Mouse (Mus musculus) hindbrain, postnatal 0 days (tissue): Measurements from ENCODE around the gene Senp1. TPM values are rescaled to one million over a fixed set of nuclear protein-coding genes. Genes with fewer than 3 reads are reported as not detected.

ENCODE experiments used
- ATAC-seq: fragments of 200-750 bp; cut with Nextera tagmentation; 2 replicates; pipeline ENCODE4 v1.8.0; 2017; ENCODE audit warnings: mild to moderate bottlenecking, moderate TSS enrichment, moderate library complexity
- DNase-seq: peaks from one replicate; pipeline ENCODE4 v3.0.0-alpha.2; 2015; ENCODE audit warnings: low spot score
- H3K27ac ChIP-seq: fragments of 300-500 bp; sonication (generic); 2 replicates; pipeline ENCODE4 v1.5.1; 2014; ENCODE audit warnings: mild to moderate bottlenecking
- H3K27me3 ChIP-seq: fragments of 300-500 bp; sonication (generic); 2 replicates; pipeline ENCODE4 v1.6.1; 2014; ENCODE audit warnings: low read length, mixed read lengths; ENCODE audit not compliant: insufficient read depth
- H3K36me3 ChIP-seq: fragments of 300-500 bp; sonication (generic); 2 replicates; pipeline ENCODE4 v1.6.1; 2014; ENCODE audit warnings: low read length, mixed read lengths; ENCODE audit not compliant: insufficient read depth
- H3K4me1 ChIP-seq: fragments of 300-500 bp; sonication (generic); 2 replicates; pipeline ENCODE4 v1.6.1; 2014; ENCODE audit warnings: antibody characterized with exemption, low read length, mixed read lengths; ENCODE audit not compliant: insufficient read depth
- H3K4me2 ChIP-seq: fragments of 300-500 bp; sonication (generic); 2 replicates; pipeline ENCODE4 v1.6.1; 2014; ENCODE audit warnings: low read depth, mild to moderate bottlenecking, low read length, moderate library complexity, mixed read lengths
- H3K4me3 ChIP-seq: fragments of 300-500 bp; sonication (generic); 2 replicates; pipeline ENCODE4 v1.5.1; 2014; ENCODE audit warnings: low read length
- H3K9ac ChIP-seq: fragments of 300-500 bp; sonication (generic); replicated peaks from 2 replicates; pipeline ENCODE4 v1.6.1; 2014; ENCODE audit warnings: mild to moderate bottlenecking, low read length, moderate library complexity, mixed read lengths
- H3K9me3 ChIP-seq: fragments of 300-500 bp; sonication (generic); 2 replicates; pipeline ENCODE4 v1.6.1; 2016; ENCODE audit warnings: low read length, mixed read lengths
- CTCF ChIP-seq: IDR thresholded peaks from 2 replicates; pipeline ENCODE4 v1.5.1; 2016; ENCODE audit warnings: antibody characterized with exemption, control low read depth, low read depth
- WGBS: fragments of 180-500 bp; shearing (Covaris S2); extraction: QIAGEN DNeasy Blood & Tissue Kit; methylation state at CpG from one replicate; pipeline ENCODE4 v1.1.7; 2014; 5-methylcytosine and 5-hydroxymethylcytosine counted together
- polyA plus RNA-seq: library from polyadenylated mRNA; unstranded; fragments of >200 nt; fragmentation: Nextera tagmentation; extraction: Ambion mirVana; gene quantifications from 2 replicates; pipeline ENCODE4 v1.2.1, GENCODE M21; 2015
- total RNA-seq: library from RNA; depleted of rRNA; stranded (reverse); fragments of >200 nt; gene quantifications from 2 replicates; pipeline ENCODE4 v1.2.3, GENCODE M21; 2014

Gene Senp1
- total and polyA plus RNA-seq, 2 experiments from 2014 or later = 12.5 to 15.0 TPM

- TF ChIP-seq CTCF = no peak
- peaks cover 55% of the 10 kb centered on the region for H3K36me3 ChIP-seq
- no peak overlapping the region for H3K4me2 ChIP-seq
- no peak overlapping the region for H3K9ac ChIP-seq
- DNase-seq (no peak), ATAC-seq (no peak)
- H3K4me1 ChIP-seq = no peaks in the 10 kb centered on the region
- H3K9me3 ChIP-seq = no peaks in the 10 kb centered on the region
- no peak overlapping the region for H3K27ac ChIP-seq
- H3K27me3 ChIP-seq = no peaks in the 10 kb centered on the region
- H3K4me3 ChIP-seq = no peak overlapping the region
- WGBS = 92% methylated on average over 12 of the region's 12 CpGs
Observed at GRCm38 (mm10) chr15:98042508-98042907, 51.0 kb downstream of the Senp1 start.

GRCm38 (mm10) chr15:98039682-98040081 is 53.9 kb downstream of the Senp1 start:
- 92% methylated on average over 10 of the region's 10 CpGs for WGBS
- no peak for DNase-seq
- H3K36me3 ChIP-seq = peaks cover 35% of the 10 kb centered on the region
- no peak overlapping the region for H3K4me3 ChIP-seq
- no peaks in the 10 kb centered on the region for H3K9me3 ChIP-seq
- ATAC-seq = no peak
- H3K9ac ChIP-seq = no peak overlapping the region
- no peak overlapping the region for H3K4me2 ChIP-seq
- no peaks in the 10 kb centered on the region for H3K4me1 ChIP-seq
- no peak overlapping the region for H3K27ac ChIP-seq
- no peaks in the 10 kb centered on the region for H3K27me3 ChIP-seq
- TF ChIP-seq CTCF = no peak

DNA sequence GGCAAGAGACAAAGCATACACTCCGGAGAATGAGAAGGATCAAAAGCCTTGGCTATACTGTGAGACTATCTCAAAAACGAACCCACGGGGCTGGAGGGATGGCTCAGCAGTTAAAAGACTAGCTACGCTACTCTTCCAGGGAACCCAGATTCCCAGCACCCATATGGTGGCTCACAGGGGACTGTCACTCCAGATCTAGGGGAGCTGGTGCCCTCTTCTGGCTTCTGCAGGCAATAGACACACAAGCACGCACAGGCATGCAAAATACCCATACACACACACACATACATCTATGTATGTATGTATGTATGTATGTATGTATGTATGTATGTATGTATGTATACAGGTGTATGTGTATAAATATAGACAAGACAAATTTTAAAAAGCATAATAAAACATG is 57.0 kb downstream of the Senp1 start:
- no peaks in the 10 kb centered on the region for H3K9me3 ChIP-seq
- no peak for DNase-seq
- no peaks in the 10 kb centered on the region for H3K27me3 ChIP-seq
- H3K4me1 ChIP-seq = no peaks in the 10 kb centered on the region
- H3K9ac ChIP-seq = no peak overlapping the region
- H3K36me3 ChIP-seq = peaks cover 25% of the 10 kb centered on the region
- no peak overlapping the region for H3K4me2 ChIP-seq
- H3K27ac ChIP-seq = no peak overlapping the region
- peak; percentile 26; the same call in 1 of the 2 replicates for TF ChIP-seq CTCF
- no peak for ATAC-seq
- WGBS = 97% methylated on average over 5 of the region's 5 CpGs
- H3K4me3 ChIP-seq = no peak overlapping the region

- no peak overlapping the region for H3K27ac ChIP-seq
- H3K9me3 ChIP-seq = no peaks in the 10 kb centered on the region
- no peaks in the 10 kb centered on the region for H3K4me1 ChIP-seq
- H3K27me3 ChIP-seq = no peaks in the 10 kb centered on the region
- TF ChIP-seq CTCF = no peak
- DNase-seq (no peak), ATAC-seq (no peak)
- no peak overlapping the region for H3K9ac ChIP-seq
- WGBS = 14% methylated on average over 3 of the region's 3 CpGs
- H3K36me3 ChIP-seq = peaks cover 14% of the 10 kb centered on the region
- no peak overlapping the region for H3K4me3 ChIP-seq
- H3K4me2 ChIP-seq = no peak overlapping the region
Observed at GRCm38 (mm10) chr15:98035076-98035755, 58.3 kb downstream of the Senp1 start.

DNA sequence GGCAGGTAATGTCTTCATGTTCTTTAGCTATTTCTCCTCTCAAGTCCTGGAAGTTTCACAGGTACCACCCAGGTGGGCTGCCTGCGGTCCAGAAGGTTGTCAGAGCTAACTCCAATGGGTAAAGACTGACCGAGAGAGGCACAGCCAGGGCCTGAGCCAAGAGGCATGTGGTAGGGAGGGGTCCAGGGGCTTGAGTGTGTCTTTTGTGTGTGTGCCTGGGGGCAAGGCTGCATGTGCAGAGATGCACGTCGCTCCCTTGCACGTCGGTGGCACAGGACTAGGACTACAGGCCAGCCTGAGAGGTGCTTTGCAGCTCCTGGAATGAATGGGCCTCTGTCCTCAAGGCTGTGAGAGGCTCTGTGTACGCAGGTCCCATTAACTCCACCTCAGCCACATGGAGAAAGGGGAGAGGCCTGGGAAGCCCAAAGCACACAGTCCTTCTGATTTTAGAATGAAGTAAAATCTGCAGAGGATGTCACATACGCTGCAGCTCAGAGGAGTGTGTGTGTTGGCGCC is 60.3 kb downstream of the Senp1 start:
- H3K27ac ChIP-seq = no peak overlapping the region
- no peak for DNase-seq
- TF ChIP-seq CTCF = no peak
- no peak overlapping the region for H3K9ac ChIP-seq
- no peaks in the 10 kb centered on the region for H3K9me3 ChIP-seq
- 0 out of 2 replicates have a peak, but pooled peaks cover 3% of the 10 kb centered on the region for H3K36me3 ChIP-seq
- no peak overlapping the region for H3K4me3 ChIP-seq
- no peak overlapping the region for H3K4me2 ChIP-seq
- no peaks in the 10 kb centered on the region for H3K27me3 ChIP-seq
- whole genome bisulfite sequencing = 73% methylated on average over 9 of the region's 9 CpGs
- ATAC-seq = 0 out of 2 replicates have a peak, but pooled peaks have one; percentile 45
- no peaks in the 10 kb centered on the region for H3K4me1 ChIP-seq

DNA sequence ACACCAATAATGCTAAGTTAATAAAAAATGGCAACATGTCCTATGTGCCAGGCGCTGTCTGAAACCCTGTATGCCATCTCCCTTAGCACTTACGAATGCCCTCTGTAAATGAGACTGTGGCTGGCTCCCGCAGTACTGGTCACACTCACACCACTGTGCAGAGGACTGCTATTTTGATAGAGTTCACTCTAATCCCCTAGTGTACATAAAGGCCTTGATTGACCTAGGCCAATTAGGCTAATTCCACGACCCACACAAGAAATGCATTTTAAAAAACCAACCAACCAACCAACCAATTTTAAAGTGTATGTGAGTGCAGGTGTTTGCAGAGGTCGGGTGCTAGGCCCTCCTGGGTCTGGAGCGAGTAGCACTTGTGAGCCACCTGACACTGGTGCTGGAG is 63.7 kb downstream of the Senp1 start:
- DNase-seq (no peak), ATAC-seq (no peak)
- Histone ChIP-seq H3K27ac (no peak overlapping the region), H3K27me3 (no peaks in the 10 kb centered on the region), H3K4me1 (no peaks in the 10 kb centered on the region), H3K4me2 (no peak overlapping the region), H3K9ac (no peak overlapping the region), H3K9me3 (no peaks in the 10 kb centered on the region), H3K4me3 (no peak overlapping the region), H3K36me3 (no peaks in the 10 kb centered on the region)
- no peak for TF ChIP-seq CTCF
- 82% methylated on average over 6 of the region's 6 CpGs for WGBS
